Mouse (Mus musculus): ENCODE measurements around the gene 1700109H08Rik. TPM values are rescaled to one million over a fixed set of nuclear protein-coding genes. Genes with fewer than 3 reads are reported as not detected.
"Not testable (repeated sequence)": the region's sequence is repeated elsewhere in the genome, so short reads cannot be mapped to it uniquely, and the experiment has no call there.

The 1700109H08Rik gene
- 5.5 and 5.8 TPM in 2 replicates for polyA plus RNA-seq (2012; rRNA removed)

DNA sequence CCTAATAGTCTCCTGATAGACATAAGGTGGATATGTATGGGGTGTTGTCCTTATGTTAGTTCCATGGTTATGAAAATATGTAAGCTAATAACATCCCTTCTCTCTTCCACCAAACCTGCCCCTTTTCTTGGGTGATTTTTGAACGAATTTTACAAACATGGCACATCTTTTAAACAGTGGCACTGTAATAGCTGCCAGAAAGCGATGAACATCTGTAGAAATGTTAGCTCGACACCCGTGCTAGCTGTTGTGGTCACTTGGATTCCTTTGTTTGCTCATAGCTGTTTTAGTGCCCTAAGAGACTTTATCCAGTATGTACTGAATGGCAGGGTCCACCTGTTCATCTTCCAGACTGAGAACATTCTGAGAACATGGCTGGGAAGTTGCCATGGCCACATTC is at the start of gene 1700109H08Rik:
1700109H08Rik (plus strand) TSS at position 301 of the 400 bp plus-strand sequence.
- TF ChIP-seq POLR2A (IDR thresholded peaks at IDR 0.05; ENCODE audit: borderline replicate concordance, extremely low read depth, insufficient read depth, insufficient read length, poor library complexity, severe bottlenecking), result no peak

GRCm38 (mm10) chr5:3521741-3522140 is 49.6 kb upstream of the 1700109H08Rik start:
- TF ChIP-seq POLR2A (IDR thresholded peaks at IDR 0.05; ENCODE audit: borderline replicate concordance, extremely low read depth, insufficient read depth, insufficient read length, poor library complexity, severe bottlenecking), result no peak
- no peak for TF ChIP-seq CTCF (IDR thresholded peaks at IDR 0.05; ENCODE audit: borderline replicate concordance, extremely low read depth, insufficient read depth, insufficient read length)
- DNase-seq (ENCODE audit: low read depth), result peak; percentile 41

More for the DNA sequence above, at the start of gene 1700109H08Rik:
- DNase-seq (ENCODE audit: low read depth), result no peak

- DNase-seq (ENCODE audit: low read depth), result no peak
- TF ChIP-seq POLR2A (IDR thresholded peaks at IDR 0.05; ENCODE audit: borderline replicate concordance, extremely low read depth, insufficient read depth, insufficient read length, poor library complexity, severe bottlenecking), result no peak
These were observed 48.5 kb upstream of the 1700109H08Rik start for GRCm38 (mm10) chr5:3522826-3523225.

DNA sequence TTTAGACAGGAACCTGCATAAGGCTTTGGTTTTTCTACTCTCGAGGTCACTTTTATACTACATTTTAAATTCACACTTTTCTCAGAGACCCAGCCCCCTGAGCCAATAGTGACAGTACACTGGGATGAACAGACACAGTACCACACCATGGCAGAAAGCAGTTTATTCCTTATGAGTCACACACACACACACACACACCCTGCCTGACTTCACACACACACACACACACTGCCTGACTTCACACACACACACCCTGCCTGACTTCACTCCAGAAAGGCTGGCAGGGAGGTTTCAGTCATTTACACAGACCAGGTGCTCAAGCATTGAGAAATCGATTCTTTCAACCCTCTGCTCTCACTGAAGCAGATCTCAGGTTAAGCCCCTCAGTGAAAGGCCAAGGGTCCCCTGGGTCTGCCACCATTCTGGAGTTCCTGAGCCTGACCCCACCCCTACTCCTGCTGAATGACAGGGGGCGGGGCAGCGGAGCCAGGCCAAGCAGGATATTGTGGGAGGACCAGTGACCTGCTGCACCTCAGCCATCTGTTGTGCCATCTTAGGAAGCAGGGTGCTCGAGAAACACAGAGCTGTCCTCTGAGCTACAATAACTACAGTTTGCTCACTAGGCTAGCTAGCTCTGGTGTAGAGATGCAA is 44.2 kb upstream of the 1700109H08Rik start:
- peak; percentile 23 for DNase-seq (ENCODE audit: low read depth)
- TF ChIP-seq POLR2A (IDR thresholded peaks at IDR 0.05; ENCODE audit: borderline replicate concordance, extremely low read depth, insufficient read depth, insufficient read length, poor library complexity, severe bottlenecking) (no peak), CTCF (IDR thresholded peaks at IDR 0.05; ENCODE audit: borderline replicate concordance, extremely low read depth, insufficient read depth, insufficient read length) (no peak)

DNA sequence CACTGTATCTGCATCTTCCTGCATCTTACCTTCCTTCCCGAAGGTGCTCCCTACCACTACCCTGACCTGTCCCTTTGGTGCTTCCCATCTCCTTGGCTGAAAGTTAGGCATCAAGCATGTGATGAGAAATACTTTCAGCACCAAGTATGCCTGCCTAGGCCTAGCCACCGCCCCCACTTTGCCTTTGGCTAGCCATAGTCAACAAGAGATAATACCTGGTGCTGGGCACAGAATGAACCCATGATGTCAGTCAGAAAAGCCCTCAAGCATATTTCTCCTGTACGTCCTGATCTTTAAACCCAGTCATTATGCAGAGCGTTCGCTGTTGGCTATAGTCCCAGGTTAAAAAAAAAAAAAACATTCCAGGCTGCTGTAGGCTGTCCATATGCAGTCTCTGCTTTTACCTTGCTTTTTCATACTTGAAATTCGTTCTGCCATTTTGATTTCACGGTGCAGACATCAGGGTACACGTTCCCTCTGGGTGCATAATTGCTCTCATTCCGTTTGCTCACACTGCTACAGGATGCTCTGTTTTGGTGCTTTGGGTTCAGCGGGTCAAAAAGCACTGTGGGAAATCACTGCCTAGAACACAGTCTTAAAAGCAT is 41.7 kb upstream of the 1700109H08Rik start:
- TF ChIP-seq CTCF (IDR thresholded peaks at IDR 0.05; ENCODE audit: borderline replicate concordance, extremely low read depth, insufficient read depth, insufficient read length) (no peak), POLR2A (IDR thresholded peaks at IDR 0.05; ENCODE audit: borderline replicate concordance, extremely low read depth, insufficient read depth, insufficient read length, poor library complexity, severe bottlenecking) (no peak)
- DNase-seq (ENCODE audit: low read depth), result peak; percentile 55

DNA sequence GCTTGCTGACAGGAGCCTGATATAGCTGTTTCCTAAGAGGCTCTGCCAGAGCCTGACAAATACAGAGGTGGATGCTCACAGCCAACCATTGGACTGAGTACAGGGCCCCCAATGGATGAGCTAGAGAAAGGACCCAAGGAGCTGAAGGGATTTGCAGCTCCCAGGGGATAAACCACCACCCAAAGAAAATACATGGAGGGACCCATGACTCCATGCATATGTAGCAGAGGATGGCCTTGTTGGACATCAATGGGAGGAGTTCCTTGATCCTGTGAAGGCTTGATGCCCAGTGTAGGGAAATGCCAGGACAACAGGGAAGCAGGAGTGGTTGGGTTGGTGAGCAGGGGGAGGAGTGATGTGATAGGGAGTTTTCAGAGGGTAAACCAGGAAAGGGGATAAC is 39.3 kb upstream of the 1700109H08Rik start:
- DNase-seq (ENCODE audit: low read depth), result not testable (repeated sequence)

- TF ChIP-seq CTCF (IDR thresholded peaks at IDR 0.05; ENCODE audit: borderline replicate concordance, extremely low read depth, insufficient read depth, insufficient read length), result no peak
- DNase-seq (ENCODE audit: low read depth), result no peak
These were observed 34.7 kb upstream of the 1700109H08Rik start for GRCm38 (mm10) chr5:3536592-3537212.

DNA sequence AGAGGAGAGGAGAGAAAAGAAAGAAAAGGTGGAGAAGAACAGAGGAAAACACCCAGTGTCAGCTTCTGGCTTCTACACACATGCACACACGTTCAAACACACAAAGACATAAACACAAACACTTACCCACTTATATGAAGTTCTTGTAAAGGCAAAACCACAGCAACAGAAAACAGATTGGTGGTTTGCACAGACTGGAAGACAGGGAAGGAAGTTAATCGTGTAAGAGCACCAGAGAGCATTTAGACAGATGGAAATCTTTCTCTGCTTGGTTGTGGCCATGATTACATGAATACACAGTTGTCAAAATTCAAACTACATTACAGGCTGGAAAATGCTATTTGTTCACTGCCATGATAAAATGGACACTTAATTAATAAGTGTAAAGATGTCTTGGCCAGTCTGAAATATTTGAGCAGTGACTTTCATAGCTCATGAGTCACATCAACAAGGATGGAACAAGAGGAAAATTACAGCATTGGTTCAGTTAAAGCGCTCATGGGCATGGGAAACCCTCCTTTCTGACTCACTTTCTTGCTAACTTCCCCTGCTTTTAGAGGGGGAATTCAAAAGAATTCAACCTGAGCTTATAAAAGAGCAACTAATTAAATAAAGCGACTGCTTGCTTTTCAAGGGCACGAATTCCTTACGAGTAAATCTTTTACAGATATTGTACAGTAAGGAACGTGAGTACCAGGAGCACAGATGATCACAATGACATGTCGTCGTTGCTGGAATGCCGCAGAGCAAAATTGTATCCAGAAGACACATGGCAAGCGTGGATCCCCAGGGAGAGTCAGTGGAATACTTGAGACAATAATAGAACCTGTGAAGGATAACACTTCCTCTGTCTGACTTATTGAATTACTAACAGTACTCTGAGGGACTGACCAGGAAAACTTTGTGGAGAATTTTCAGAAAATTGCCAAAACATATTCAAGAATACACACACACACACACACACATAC is 32.6 kb upstream of the 1700109H08Rik start:
- TF ChIP-seq CTCF (IDR thresholded peaks at IDR 0.05; ENCODE audit: borderline replicate concordance, extremely low read depth, insufficient read depth, insufficient read length), result no peak
- TF ChIP-seq POLR2A (IDR thresholded peaks at IDR 0.05; ENCODE audit: borderline replicate concordance, extremely low read depth, insufficient read depth, insufficient read length, poor library complexity, severe bottlenecking), result no peak
- DNase-seq (ENCODE audit: low read depth), result no peak

DNA sequence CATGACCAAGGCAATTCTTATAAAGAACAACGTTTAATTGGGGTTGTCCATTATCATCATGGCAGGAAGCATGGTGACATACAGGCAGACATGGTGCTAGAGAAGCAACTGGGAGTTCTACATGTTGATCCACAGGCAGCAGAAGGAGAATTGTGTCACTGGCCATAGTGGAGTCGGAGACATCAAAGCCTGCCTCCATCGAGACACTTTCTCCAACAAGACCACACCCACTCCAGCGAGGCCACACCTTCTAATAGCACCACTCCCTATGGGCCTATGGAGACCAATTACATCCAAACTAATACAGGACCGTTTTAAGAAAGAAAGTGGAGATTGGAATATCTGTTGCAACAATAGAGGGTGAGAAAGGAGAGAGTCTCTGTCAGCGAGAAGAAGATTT is 29.5 kb upstream of the 1700109H08Rik start:
- no peak for DNase-seq (ENCODE audit: low read depth)

GRCm38 (mm10) chr5:3543629-3544479 is 27.5 kb upstream of the 1700109H08Rik start, which contains the start of gene Fam133b:
Gene Fam133b (plus strand): TSS chr5:3543833.
- peak; percentile 97 for DNase-seq (ENCODE audit: low read depth)
- TF ChIP-seq CTCF (IDR thresholded peaks at IDR 0.05; ENCODE audit: borderline replicate concordance, extremely low read depth, insufficient read depth, insufficient read length) (peak; percentile 96), POLR2A (IDR thresholded peaks at IDR 0.05; ENCODE audit: borderline replicate concordance, extremely low read depth, insufficient read depth, insufficient read length, poor library complexity, severe bottlenecking) (peak; percentile 71; the same call in 1 of the 2 replicates)

More for the DNA sequence above, 29.5 kb upstream of the 1700109H08Rik start:
- no peak for TF ChIP-seq POLR2A (IDR thresholded peaks at IDR 0.05; ENCODE audit: borderline replicate concordance, extremely low read depth, insufficient read depth, insufficient read length, poor library complexity, severe bottlenecking)
- no peak for TF ChIP-seq CTCF (IDR thresholded peaks at IDR 0.05; ENCODE audit: borderline replicate concordance, extremely low read depth, insufficient read depth, insufficient read length)

DNA sequence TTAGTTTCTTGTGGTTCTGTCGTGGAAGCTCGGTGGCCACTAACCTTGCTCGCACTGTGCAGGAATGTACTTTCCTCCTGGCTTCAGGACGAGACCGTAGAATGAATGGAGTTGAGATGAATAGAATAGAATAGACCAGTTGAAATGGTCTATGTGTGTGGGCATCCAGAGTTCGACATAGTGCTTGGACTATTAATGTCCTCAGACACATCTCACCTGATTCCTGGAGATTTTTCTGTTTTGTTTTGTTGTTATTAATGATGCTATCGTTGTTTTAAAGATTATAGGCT is 26.9 kb upstream of the 1700109H08Rik start:
- TF ChIP-seq POLR2A (IDR thresholded peaks at IDR 0.05; ENCODE audit: borderline replicate concordance, extremely low read depth, insufficient read depth, insufficient read length, poor library complexity, severe bottlenecking), result no peak
- TF ChIP-seq CTCF (IDR thresholded peaks at IDR 0.05; ENCODE audit: borderline replicate concordance, extremely low read depth, insufficient read depth, insufficient read length), result no peak
- no peak for DNase-seq (ENCODE audit: low read depth)

Measured in brain, embryonic 14.5 days (tissue).